Mouse (Mus musculus): ENCODE measurements around the gene Foxe3. TPM values are rescaled to one million over a fixed set of nuclear protein-coding genes. Genes with fewer than 3 reads are reported as not detected.

Gene Foxe3
- total RNA-seq, 1 experiment = not detected

DNA sequence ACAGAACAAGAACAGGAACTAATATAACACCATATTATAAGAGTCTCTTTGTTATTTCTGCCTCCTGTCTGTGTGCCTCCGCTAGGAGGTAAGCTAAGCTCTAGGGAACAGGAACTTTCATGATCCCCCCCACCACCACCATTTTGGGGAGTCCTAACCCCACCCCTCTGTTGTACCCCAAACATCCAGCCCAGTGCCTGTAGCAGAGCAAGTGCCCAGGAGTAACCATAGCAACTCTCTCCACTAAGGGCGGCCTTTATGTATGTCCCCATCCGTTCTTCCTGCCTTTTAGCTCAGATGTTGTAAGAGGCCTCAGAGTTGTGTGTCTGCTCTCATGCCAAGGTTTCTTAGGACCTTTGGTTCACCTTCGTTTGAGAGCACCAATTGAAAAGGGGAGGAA is 16.3 kb upstream of the Foxe3 start:
- in situ Hi-C loops (cut with MboI; ENCODE audit: low sequenced_read_pairs in 2 of 2, unreplicated experiment in 2 of 2) = no loop called here
- no peak overlapping the region for H3K27ac ChIP-seq (ENCODE audit: insufficient read depth, low read depth, low read length, poor library complexity, severe bottlenecking)
- H3K9me3 ChIP-seq (ENCODE audit: control insufficient read depth, insufficient read depth, low read depth, low read length) = no peaks in the 10 kb centered on the region
- DNase-seq (ENCODE audit: low read depth, low spot score) = no peak
- no peak overlapping the region for H3K4me3 ChIP-seq (ENCODE audit: insufficient read depth in 1 of 2, low read depth in 1 of 2, low read length in 2 of 2, poor library complexity in 1 of 2, severe bottlenecking in 1 of 2)
- H3K36me3 ChIP-seq (ENCODE audit: control insufficient read depth, insufficient read depth, low read length, poor library complexity, severe bottlenecking) = no peaks in the 10 kb centered on the region
- no peak overlapping the region for H3K9ac ChIP-seq (ENCODE audit: insufficient read depth, low read depth, low read length, poor library complexity, severe bottlenecking)
- TF ChIP-seq ZC3H11A (IDR thresholded peaks at IDR 0.05; ENCODE audit: borderline replicate concordance, low read depth, low read length) (no peak), CHD2 (IDR thresholded peaks at IDR 0.05; ENCODE audit: low read depth, low read length) (no peak), HCFC1 (IDR thresholded peaks at IDR 0.05; ENCODE audit: borderline replicate concordance, insufficient read depth, low read length) (no peak), MAFK (IDR thresholded peaks at IDR 0.05; ENCODE audit: insufficient read depth, low read depth, low read length) (no peak), ZNF384 (IDR thresholded peaks at IDR 0.05; ENCODE audit: low read depth, low read length) (no peak)
- H3K4me1 ChIP-seq (ENCODE audit: control insufficient read depth in 2 of 2, insufficient read depth in 2 of 2, low read length in 2 of 2, poor library complexity in 1 of 2) = no peaks in the 10 kb centered on the region

GRCm38 (mm10) chr4:114941311-114941710 is 15.5 kb upstream of the Foxe3 start:
- in situ Hi-C loops (cut with MboI; ENCODE audit: low sequenced_read_pairs in 2 of 2, unreplicated experiment in 2 of 2) = no loop called here
- Histone ChIP-seq H3K9ac (ENCODE audit: insufficient read depth, low read depth, low read length, poor library complexity, severe bottlenecking) (no peak overlapping the region), H3K9me3 (ENCODE audit: control insufficient read depth, insufficient read depth, low read depth, low read length) (no peaks in the 10 kb centered on the region), H3K4me1 (ENCODE audit: control insufficient read depth in 2 of 2, insufficient read depth in 2 of 2, low read length in 2 of 2, poor library complexity in 1 of 2) (no peaks in the 10 kb centered on the region), H3K4me3 (ENCODE audit: insufficient read depth in 1 of 2, low read depth in 1 of 2, low read length in 2 of 2, poor library complexity in 1 of 2, severe bottlenecking in 1 of 2) (no peak overlapping the region), H3K27ac (ENCODE audit: insufficient read depth, low read depth, low read length, poor library complexity, severe bottlenecking) (no peak overlapping the region), H3K36me3 (ENCODE audit: control insufficient read depth, insufficient read depth, low read length, poor library complexity, severe bottlenecking) (no peaks in the 10 kb centered on the region)
- no peak for DNase-seq (ENCODE audit: low read depth, low spot score)
- TF ChIP-seq ZNF384 (IDR thresholded peaks at IDR 0.05; ENCODE audit: low read depth, low read length) (no peak), MAFK (IDR thresholded peaks at IDR 0.05; ENCODE audit: insufficient read depth, low read depth, low read length) (no peak), CHD2 (IDR thresholded peaks at IDR 0.05; ENCODE audit: low read depth, low read length) (no peak), ZC3H11A (IDR thresholded peaks at IDR 0.05; ENCODE audit: borderline replicate concordance, low read depth, low read length) (no peak), HCFC1 (IDR thresholded peaks at IDR 0.05; ENCODE audit: borderline replicate concordance, insufficient read depth, low read length) (no peak)

- no peak for DNase-seq (ENCODE audit: low read depth, low spot score)
- in situ Hi-C loops (cut with MboI; ENCODE audit: low sequenced_read_pairs in 2 of 2, unreplicated experiment in 2 of 2) = no loop called here
- Histone ChIP-seq H3K4me3 (ENCODE audit: insufficient read depth in 1 of 2, low read depth in 1 of 2, low read length in 2 of 2, poor library complexity in 1 of 2, severe bottlenecking in 1 of 2) (no peak overlapping the region), H3K27ac (ENCODE audit: insufficient read depth, low read depth, low read length, poor library complexity, severe bottlenecking) (no peak overlapping the region), H3K9me3 (ENCODE audit: control insufficient read depth, insufficient read depth, low read depth, low read length) (no peaks in the 10 kb centered on the region), H3K36me3 (ENCODE audit: control insufficient read depth, insufficient read depth, low read length, poor library complexity, severe bottlenecking) (no peaks in the 10 kb centered on the region), H3K4me1 (ENCODE audit: control insufficient read depth in 2 of 2, insufficient read depth in 2 of 2, low read length in 2 of 2, poor library complexity in 1 of 2) (no peaks in the 10 kb centered on the region), H3K9ac (ENCODE audit: insufficient read depth, low read depth, low read length, poor library complexity, severe bottlenecking) (no peak overlapping the region)
- TF ChIP-seq MAFK (IDR thresholded peaks at IDR 0.05; ENCODE audit: insufficient read depth, low read depth, low read length) (no peak), ZC3H11A (IDR thresholded peaks at IDR 0.05; ENCODE audit: borderline replicate concordance, low read depth, low read length) (no peak), HCFC1 (IDR thresholded peaks at IDR 0.05; ENCODE audit: borderline replicate concordance, insufficient read depth, low read length) (no peak), ZNF384 (IDR thresholded peaks at IDR 0.05; ENCODE audit: low read depth, low read length) (no peak)
Observed at GRCm38 (mm10) chr4:114938248-114938647, 12.4 kb upstream of the Foxe3 start.

DNA sequence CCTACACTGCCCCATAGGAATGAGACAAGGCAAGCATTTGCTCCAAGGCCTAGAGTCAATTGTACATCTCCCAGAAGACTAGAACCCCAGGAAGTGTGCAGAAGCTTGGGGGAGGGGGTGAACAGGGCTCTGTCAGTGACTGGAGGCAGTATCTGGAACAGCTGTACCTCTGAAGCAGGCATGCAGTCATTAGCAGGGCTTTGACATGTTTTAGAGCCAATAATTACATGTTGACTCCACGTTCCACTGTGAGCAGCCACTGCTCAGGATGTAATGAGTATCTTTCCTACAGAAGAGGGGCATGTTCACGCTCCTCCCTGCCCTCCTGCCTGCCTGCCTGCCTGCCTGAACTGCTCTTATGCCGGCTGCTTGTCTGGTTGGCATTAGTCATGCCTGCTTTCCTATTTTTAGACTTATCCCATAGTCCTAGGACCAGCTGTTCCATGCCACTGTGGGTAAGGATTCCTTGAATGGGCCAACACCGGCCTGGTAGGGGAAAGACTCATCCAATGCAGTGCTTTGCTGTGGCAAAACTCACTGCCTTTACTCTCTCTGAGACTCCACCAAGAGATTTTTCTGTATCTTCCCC is 11.7 kb upstream of the Foxe3 start:
- H3K4me1 ChIP-seq (ENCODE audit: control insufficient read depth in 2 of 2, insufficient read depth in 2 of 2, low read length in 2 of 2, poor library complexity in 1 of 2) = no peaks in the 10 kb centered on the region
- H3K27ac ChIP-seq (ENCODE audit: insufficient read depth, low read depth, low read length, poor library complexity, severe bottlenecking) = no peak overlapping the region
- no peak overlapping the region for H3K4me3 ChIP-seq (ENCODE audit: insufficient read depth in 1 of 2, low read depth in 1 of 2, low read length in 2 of 2, poor library complexity in 1 of 2, severe bottlenecking in 1 of 2)
- in situ Hi-C loops (cut with MboI; ENCODE audit: low sequenced_read_pairs in 2 of 2, unreplicated experiment in 2 of 2) = no loop called here
- TF ChIP-seq ZNF384 (IDR thresholded peaks at IDR 0.05; ENCODE audit: low read depth, low read length) (no peak), MAFK (IDR thresholded peaks at IDR 0.05; ENCODE audit: insufficient read depth, low read depth, low read length) (no peak), ZC3H11A (IDR thresholded peaks at IDR 0.05; ENCODE audit: borderline replicate concordance, low read depth, low read length) (no peak), HCFC1 (IDR thresholded peaks at IDR 0.05; ENCODE audit: borderline replicate concordance, insufficient read depth, low read length) (no peak), CHD2 (IDR thresholded peaks at IDR 0.05; ENCODE audit: low read depth, low read length) (no peak)
- no peak for DNase-seq (ENCODE audit: low read depth, low spot score)
- H3K9me3 ChIP-seq (ENCODE audit: control insufficient read depth, insufficient read depth, low read depth, low read length) = no peaks in the 10 kb centered on the region
- H3K9ac ChIP-seq (ENCODE audit: insufficient read depth, low read depth, low read length, poor library complexity, severe bottlenecking) = no peak overlapping the region
- H3K36me3 ChIP-seq (ENCODE audit: control insufficient read depth, insufficient read depth, low read length, poor library complexity, severe bottlenecking) = no peaks in the 10 kb centered on the region

GRCm38 (mm10) chr4:114934188-114934587 is 8.4 kb upstream of the Foxe3 start:
- no peak for TF ChIP-seq ZNF384 (IDR thresholded peaks at IDR 0.05; ENCODE audit: low read depth, low read length)
- no peak for TF ChIP-seq HCFC1 (IDR thresholded peaks at IDR 0.05; ENCODE audit: borderline replicate concordance, insufficient read depth, low read length)
- no peak for TF ChIP-seq ZC3H11A (IDR thresholded peaks at IDR 0.05; ENCODE audit: borderline replicate concordance, low read depth, low read length)
- no peak for TF ChIP-seq CHD2 (IDR thresholded peaks at IDR 0.05; ENCODE audit: low read depth, low read length)
- no peak for TF ChIP-seq MAFK (IDR thresholded peaks at IDR 0.05; ENCODE audit: insufficient read depth, low read depth, low read length)
- no peaks in the 10 kb centered on the region for H3K36me3 ChIP-seq (ENCODE audit: control insufficient read depth, insufficient read depth, low read length, poor library complexity, severe bottlenecking)
- no peak for DNase-seq (ENCODE audit: low read depth, low spot score)
- no peaks in the 10 kb centered on the region for H3K4me1 ChIP-seq (ENCODE audit: control insufficient read depth in 2 of 2, insufficient read depth in 2 of 2, low read length in 2 of 2, poor library complexity in 1 of 2)
- in situ Hi-C loops (cut with MboI; ENCODE audit: low sequenced_read_pairs in 2 of 2, unreplicated experiment in 2 of 2) = no loop called here
- H3K9me3 ChIP-seq (ENCODE audit: control insufficient read depth, insufficient read depth, low read depth, low read length) = no peaks in the 10 kb centered on the region
- no peak overlapping the region for H3K4me3 ChIP-seq (ENCODE audit: insufficient read depth in 1 of 2, low read depth in 1 of 2, low read length in 2 of 2, poor library complexity in 1 of 2, severe bottlenecking in 1 of 2)
- no peak overlapping the region for H3K9ac ChIP-seq (ENCODE audit: insufficient read depth, low read depth, low read length, poor library complexity, severe bottlenecking)
- no peak overlapping the region for H3K27ac ChIP-seq (ENCODE audit: insufficient read depth, low read depth, low read length, poor library complexity, severe bottlenecking)
